Mouse (Mus musculus) regulatory T cell (primary cell): Measurements from ENCODE around the gene Snx14.

ENCODE experiments used
- in situ Hi-C: fragments of 300-600 bp; cut with MboI, MseI; formaldehyde crosslinking; loops from one replicate; pipeline ENCODE4 v1.15.1; 2025; ENCODE audit warnings: high pct_unique_total_duplicates

Gene Snx14

GRCm38 (mm10) chr9:88348623-88349022 is 90.1 kb downstream of the Snx14 start:
- in situ Hi-C loops = no loop called here

- in situ Hi-C loops = no loop called here
Observed at GRCm38 (mm10) chr9:88346857-88347256, 91.9 kb downstream of the Snx14 start.

GRCm38 (mm10) chr9:88344424-88344823 is 94.3 kb downstream of the Snx14 start:
- in situ Hi-C loops = no loop called here

- in situ Hi-C loops = no loop called here
Observed at GRCm38 (mm10) chr9:88342701-88343100, 96.1 kb downstream of the Snx14 start.

DNA sequence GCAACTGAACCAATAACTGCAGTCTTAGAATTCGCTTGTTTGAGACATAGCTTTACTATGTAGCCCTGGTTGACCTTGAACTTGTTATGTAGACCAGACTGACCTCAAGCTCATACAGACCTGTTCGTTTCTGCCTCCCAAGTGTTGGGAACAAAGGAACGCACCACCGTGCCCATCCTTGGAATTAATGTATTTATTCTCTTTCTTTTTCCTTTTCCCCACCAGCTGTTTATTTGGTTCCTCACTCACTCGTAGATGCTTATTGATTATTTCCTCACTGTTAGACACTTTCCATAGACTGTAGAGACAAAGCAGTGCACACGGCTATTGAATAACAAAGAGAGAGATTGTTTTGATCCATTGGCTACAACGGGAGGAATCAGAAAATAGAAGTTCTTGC is 96.5 kb downstream of the Snx14 start:
- in situ Hi-C loops = no loop called here

DNA sequence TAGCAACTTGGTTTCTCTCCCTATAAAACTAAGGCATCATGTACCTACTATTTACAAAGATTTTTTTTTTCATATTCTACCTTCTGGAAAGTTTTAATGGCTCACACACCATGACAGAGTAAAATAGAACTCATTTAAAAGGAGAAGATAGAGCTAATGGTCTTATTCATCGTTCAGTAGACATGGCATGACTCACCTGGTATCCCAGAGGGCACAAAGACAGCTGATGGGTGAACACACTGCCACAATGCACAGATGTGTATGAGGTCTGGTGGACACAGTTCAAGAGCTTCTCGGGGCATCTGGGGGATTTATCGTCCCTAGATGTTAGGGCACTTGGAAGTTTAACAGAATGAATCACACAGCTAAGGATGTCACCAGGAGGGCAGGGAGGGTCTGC is 97.9 kb downstream of the Snx14 start:
- in situ Hi-C loops = no loop called here

GRCm38 (mm10) chr9:88335839-88336238 is 102.9 kb downstream of the Snx14 start:
- in situ Hi-C loops = no loop called here

DNA sequence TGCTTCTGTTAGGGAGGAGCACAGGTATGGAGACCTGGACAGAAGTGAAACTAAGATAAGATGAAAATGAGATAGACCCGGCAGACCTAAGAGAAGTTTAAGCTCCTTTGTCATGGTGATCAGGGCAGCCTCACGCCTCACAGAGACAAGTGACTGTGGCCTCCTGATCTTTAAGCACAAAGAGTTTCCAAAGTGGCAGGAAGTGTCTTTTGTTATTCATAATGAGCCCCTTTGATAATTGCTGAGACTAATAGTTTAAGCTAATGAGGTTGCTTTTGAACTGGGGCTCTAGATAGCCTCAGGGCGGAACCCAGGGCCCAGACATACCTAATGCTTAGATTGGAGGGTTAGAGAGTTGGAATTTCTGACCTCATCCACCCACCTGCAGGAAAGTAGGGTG is 106.3 kb downstream of the Snx14 start:
- in situ Hi-C loops = loop anchor here (5.0 kb wide), 2 partner anchors 55 to 390 kb away; partner anchors contain the start of gene Mthfsl

GRCm38 (mm10) chr9:88330316-88330715 is 108.4 kb downstream of the Snx14 start:
- in situ Hi-C loops = loop anchor here (5.0 kb wide), 2 partner anchors 53 to 392 kb away; partner anchors contain the start of gene Mthfsl

DNA sequence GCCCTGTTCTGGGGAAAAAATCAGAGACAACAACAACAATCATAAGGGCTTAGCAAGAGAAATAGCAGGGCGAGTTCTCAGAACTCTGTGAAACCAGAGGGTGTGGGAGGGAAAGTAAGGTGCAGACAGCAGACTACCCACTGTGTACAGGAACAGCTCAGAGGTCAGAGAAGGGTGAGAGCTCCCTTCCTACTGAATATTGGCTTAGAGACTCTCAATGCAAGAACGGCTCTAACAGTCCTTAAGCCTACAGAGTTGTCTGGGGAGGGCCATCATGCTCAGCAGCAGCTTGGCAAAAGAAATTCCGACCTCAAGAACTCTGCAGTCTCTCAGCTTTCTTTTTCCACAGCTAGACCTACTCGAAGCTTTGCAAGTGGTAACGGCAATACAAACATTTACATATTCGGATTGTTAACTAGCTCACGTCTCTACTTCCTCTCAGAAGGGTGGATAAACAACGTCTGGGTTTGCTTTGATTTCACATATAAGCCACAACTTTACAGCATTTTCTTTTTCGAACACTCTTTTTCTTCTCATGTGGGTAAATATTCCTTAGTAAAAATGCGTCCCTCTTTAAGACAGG is 109.5 kb downstream of the Snx14 start:
- in situ Hi-C loops = loop anchor here (5.0 kb wide), 1 partner anchor 82 kb away; no protein-coding TSS in a partner anchor

DNA sequence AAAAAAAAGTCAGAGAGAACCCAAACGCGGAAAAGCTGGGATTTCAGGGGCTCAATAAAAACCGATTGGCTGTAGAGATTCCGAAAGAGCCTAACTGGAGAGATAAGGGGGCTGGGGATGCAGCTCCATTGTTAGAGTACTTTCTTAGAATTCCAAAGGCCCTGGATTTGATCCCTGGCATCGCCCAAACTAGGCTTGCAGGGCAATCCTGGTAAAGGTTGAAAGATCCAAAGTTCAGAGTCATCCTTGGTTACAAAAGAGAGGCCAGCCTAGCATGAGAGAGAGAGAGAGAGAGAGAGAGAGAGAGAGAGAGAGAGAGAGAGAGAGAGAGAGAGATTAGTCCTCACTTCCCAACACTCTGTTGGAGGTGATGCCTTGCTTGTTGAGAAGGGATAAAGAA is 110.1 kb downstream of the Snx14 start:
- in situ Hi-C loops = loop anchor here (5.0 kb wide), 1 partner anchor 81 kb away; no protein-coding TSS in a partner anchor

DNA sequence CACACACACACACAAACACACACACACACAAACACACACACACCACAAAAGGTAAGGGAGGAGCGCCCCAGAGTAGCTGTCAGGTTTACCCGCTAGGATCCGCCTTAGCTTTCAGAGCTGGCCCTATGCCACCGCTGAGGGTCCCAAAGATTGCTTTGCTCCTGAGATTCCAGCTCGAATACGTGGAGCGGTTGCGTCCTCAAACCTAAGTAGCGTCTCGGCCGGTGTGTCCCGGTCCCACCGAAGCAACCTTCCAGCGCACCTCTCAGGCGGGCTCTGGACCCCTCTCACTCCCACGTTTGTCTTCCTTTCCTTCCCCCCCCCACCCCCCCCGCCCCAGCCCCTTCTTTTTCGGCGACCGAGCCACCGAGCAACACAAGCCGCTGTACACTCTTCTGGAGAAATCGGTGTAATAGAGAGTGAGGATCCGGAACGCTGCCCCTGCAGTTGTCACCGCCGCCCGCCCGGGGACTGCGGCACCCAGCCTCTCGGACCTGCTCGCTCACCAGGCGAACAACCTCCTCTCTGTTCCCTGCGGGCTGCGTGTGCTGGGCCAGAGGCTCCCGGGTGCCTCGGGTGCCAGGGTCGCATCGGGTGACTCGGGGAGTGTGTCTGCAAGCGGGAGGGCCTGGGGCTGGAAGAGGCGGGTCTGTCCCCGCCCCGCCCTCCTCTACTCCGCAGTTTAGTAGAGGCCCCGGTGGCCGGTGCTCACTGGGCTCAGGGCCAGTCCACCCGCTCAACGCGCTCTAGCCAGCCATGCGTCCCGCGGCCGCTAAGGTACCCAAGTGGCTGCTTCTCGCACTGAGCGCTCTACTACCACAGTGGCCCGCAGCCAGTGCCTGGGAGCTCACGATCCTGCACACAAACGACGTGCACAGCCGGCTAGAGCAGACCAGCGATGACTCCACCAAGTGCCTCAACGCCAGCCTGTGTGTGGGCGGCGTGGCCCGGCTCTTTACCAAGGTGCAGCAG is 111.5 kb downstream of the Snx14 start, which contains the start of gene Nt5e:
TSS of gene Nt5e (plus strand) at position 268 of the 972 bp plus-strand sequence.
- in situ Hi-C loops = loop anchor here (5.0 kb wide), 1 partner anchor 80 kb away; no protein-coding TSS in a partner anchor
